Mouse (Mus musculus) cortical plate, adult 2 months (tissue): ENCODE results near the gene Maml3. TPM values are rescaled to one million over a fixed set of nuclear protein-coding genes. Genes with fewer than 3 reads are reported as not detected.

ENCODE experiments used
- H3K27ac ChIP-seq: fragments of 200-500 bp; 2 replicates; pipeline ENCODE4 v1.5.1; 2012; ENCODE audit warnings: low read length, control low read depth, inconsistent platforms; ENCODE audit not compliant: insufficient read depth
- H3K4me1 ChIP-seq: fragments of 200-500 bp; 2 replicates; pipeline ENCODE4 v1.6.1; 2011; ENCODE audit warnings: low read length; ENCODE audit not compliant: control insufficient read depth, insufficient read depth
- H3K4me3 ChIP-seq: fragments of 200-500 bp; 2 replicates; pipeline ENCODE4 v1.5.1; 2011; ENCODE audit warnings: mild to moderate bottlenecking, low read length, control low read depth; ENCODE audit not compliant: insufficient read depth
- CTCF ChIP-seq: fragments of 200-500 bp; IDR thresholded peaks from 2 replicates; pipeline ENCODE4 v1.5.1; 2011; ENCODE audit warnings: mild to moderate bottlenecking, control low read depth, low read length; ENCODE audit not compliant: insufficient read depth; ENCODE audit errors: extremely low read depth
- POLR2A ChIP-seq: fragments of 200-500 bp; IDR thresholded peaks from 2 replicates; pipeline ENCODE4 v1.6.1; 2011; ENCODE audit warnings: mild to moderate bottlenecking, low read length, control low read depth; ENCODE audit not compliant: insufficient read depth; ENCODE audit errors: extremely low read depth
- polyA plus RNA-seq: library from polyadenylated mRNA; depleted of rRNA; stranded (reverse); fragments of >200 nt; gene quantifications from 2 replicates; pipeline ENCODE4 v1.2.3, GENCODE M21; 2012

The Maml3 gene
- polyA plus RNA-seq, 1 experiment, result 2.7 TPM

GRCm38 (mm10) chr3:52108027-52108426, 3.2 kb upstream of the Maml3 start:
- H3K4me1 ChIP-seq, result no peaks in the 10 kb centered on the region
- no peak overlapping the region for H3K4me3 ChIP-seq
- no peak for TF ChIP-seq POLR2A
- no peak for TF ChIP-seq CTCF
- no peak overlapping the region for H3K27ac ChIP-seq

DNA sequence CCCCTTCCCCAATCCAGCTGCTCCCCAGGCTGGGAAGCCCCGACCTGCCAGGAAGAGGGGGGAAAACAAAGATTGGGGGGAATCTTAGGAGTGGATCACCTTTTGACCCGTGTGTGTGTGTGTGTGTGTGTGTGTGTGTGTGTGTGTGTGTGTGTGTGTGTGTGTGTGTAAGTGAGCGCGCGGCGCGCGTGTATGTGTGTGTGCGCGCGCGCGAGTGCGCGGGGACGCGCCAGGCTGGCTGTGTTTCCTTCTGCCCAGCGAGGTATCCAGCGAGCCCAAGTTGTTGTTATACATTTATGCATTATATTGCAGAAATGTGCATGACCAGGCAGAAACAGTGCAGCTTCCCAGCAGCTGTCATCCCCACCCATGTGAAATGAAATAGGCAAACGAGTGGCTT, 280 bp upstream of the Maml3 start:
- no peak overlapping the region for H3K27ac ChIP-seq

GRCm38 (mm10) chr3:52104208-52104607, 668 bp downstream of the Maml3 start:
- TF ChIP-seq POLR2A (no peak), CTCF (no peak)
- H3K4me1 ChIP-seq, result peaks cover 2% of the 10 kb centered on the region; the same call in 1 of the 2 replicates

More for the DNA sequence above, 280 bp upstream of the Maml3 start:
- Histone ChIP-seq H3K4me3 (peak overlapping the region; percentile 88; the same call in 1 of the 2 replicates), H3K4me1 (peaks cover 2% of the 10 kb centered on the region; the same call in 1 of the 2 replicates)
- TF ChIP-seq CTCF (no peak), POLR2A (no peak)

DNA sequence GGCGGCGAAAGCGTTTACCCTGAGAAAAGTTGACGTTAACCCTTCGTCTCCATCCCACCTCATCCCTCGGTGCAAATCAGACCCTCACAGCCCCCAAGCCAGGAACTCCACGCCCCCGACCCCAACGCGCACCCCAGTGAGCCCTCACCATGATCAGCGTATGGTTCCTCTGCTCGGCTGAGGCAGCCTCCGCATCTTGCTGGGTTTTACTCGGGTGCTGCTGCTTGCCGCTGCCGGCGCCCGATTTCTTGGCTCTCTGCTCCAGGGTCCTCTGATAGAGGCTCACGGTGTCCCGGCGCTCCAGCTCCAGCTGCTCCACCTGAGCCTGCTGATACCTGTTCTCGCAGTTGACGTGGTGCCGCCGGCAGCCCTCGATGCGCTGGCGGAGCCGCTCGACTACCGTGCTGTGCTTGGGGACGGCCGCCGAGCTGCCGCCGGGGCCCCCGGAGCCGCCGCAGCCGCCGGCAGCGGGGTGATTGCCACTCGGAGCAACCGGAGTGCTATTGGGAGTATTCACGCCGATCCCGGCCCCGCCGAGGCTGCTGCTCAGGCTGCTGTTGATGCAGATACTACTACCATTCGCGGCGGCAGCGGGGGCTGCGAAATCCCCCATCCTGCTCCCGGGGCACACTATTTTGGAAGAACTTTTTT, 1.2 kb downstream of the Maml3 start:
- peak overlapping the region; percentile 60; the same call in 1 of the 2 replicates for H3K27ac ChIP-seq
- TF ChIP-seq CTCF, result no peak
- TF ChIP-seq POLR2A, result no peak
- H3K4me3 ChIP-seq, result peak overlapping the region; percentile 88
- H3K4me1 ChIP-seq, result peaks cover 2% of the 10 kb centered on the region; the same call in 1 of the 2 replicates

More at GRCm38 (mm10) chr3:52104208-52104607, 668 bp downstream of the Maml3 start:
- H3K4me3 ChIP-seq, result peak overlapping the region; percentile 88
- 0 out of 2 replicates have a peak overlapping the region, but pooled peaks have one; percentile 60 for H3K27ac ChIP-seq

DNA sequence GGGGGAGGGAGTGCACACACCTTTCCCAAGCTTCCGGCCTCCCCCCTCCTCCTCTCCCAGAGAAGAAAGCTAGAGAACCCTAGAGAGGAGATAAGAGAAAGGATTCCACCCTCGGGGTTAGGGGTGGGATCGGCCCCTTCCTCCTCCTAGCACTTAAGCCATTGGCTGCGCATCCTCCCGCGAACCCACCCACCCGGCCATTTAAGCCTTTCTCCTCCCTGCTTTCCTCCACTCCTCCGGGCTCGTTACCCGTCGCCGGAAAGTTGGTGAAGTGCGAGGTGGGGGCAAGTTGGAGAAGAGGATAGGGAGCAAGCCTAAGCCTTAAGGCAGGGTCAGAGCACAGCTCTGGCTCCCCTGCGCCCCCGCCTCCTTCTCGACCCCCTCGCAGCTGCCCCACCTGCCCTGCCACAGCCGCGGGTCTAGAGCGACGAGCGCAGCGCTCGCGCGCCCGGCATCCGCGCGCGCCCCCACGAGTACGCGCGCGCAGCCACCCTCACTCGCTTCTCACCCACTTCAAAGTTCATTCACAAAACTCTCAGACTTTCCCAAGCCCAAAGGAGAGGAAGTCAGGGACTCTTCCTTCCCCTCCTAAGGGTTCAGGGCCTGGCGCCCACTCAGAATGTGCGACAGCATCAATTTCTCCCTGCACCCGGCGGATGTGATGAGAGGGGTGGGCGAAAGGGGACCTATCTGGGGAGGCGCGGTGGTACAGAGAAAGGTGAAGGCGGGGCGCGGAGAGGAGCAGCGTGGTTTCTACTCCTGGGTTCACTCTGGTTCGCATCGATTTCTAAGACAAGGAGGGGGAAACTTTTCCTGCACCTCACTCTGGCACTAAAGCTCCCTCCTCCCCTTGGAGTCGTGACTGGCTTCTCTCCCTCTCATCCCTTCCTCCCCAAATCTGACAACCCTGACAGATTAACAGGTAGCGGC, 2.0 kb downstream of the Maml3 start:
- TF ChIP-seq CTCF, result no peak
- TF ChIP-seq POLR2A, result peak; percentile 75
- Histone ChIP-seq H3K27ac (peak overlapping the region; percentile 96), H3K4me1 (peaks cover 2% of the 10 kb centered on the region; the same call in 1 of the 2 replicates), H3K4me3 (peak overlapping the region; percentile 88)

GRCm38 (mm10) chr3:52101977-52102600, 2.8 kb downstream of the Maml3 start:
- H3K4me1 ChIP-seq, result peaks cover 2% of the 10 kb centered on the region; the same call in 1 of the 2 replicates
- TF ChIP-seq POLR2A (no peak), CTCF (no peak)
- peak overlapping the region; percentile 88 for H3K4me3 ChIP-seq
- peak overlapping the region; percentile 96 for H3K27ac ChIP-seq

DNA sequence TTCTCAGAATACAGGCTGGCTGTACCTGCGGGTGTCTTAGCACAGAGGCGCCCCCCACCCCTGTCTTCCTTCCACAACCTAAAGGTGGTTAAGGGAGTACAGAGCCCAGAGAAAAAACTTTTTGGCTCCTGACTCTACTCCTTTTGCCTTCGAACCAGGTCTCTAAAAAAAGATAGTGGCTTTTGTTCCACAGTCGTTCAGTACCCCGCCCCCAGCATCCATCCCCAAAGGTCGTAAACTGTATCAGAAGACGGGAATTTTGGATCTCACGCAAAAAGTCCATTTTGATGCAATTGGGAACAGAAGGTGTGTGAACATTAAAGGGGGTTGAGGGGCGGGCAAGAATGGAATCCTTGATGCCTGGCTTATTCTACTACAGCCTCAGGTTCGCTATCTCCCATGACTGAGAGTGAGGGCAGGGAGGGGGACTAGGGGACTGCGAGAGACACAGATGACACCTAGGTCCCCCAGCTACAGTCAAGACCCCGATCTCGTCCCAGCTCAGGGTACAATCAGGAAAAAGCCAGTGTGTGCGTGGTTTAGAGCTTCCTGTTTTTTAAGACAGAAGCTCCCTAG, 3.4 kb downstream of the Maml3 start:
- TF ChIP-seq CTCF, result no peak
- TF ChIP-seq POLR2A, result no peak

GRCm38 (mm10) chr3:52100926-52101325, 4.0 kb downstream of the Maml3 start:
- Histone ChIP-seq H3K4me3 (no peak overlapping the region; the same call in 1 of the 2 replicates), H3K27ac (no peak overlapping the region), H3K4me1 (peaks cover 2% of the 10 kb centered on the region; the same call in 1 of the 2 replicates)
- no peak for TF ChIP-seq CTCF
- no peak for TF ChIP-seq POLR2A

More for the DNA sequence above, 3.4 kb downstream of the Maml3 start:
- peaks cover 2% of the 10 kb centered on the region; the same call in 1 of the 2 replicates for H3K4me1 ChIP-seq
- H3K27ac ChIP-seq, result peak overlapping the region; percentile 96
- H3K4me3 ChIP-seq, result peak overlapping the region; percentile 88

GRCm38 (mm10) chr3:52100306-52100705, 4.6 kb downstream of the Maml3 start:
- Histone ChIP-seq H3K4me1 (peaks cover 2% of the 10 kb centered on the region; the same call in 1 of the 2 replicates), H3K27ac (no peak overlapping the region), H3K4me3 (no peak overlapping the region)
- no peak for TF ChIP-seq POLR2A
- TF ChIP-seq CTCF, result no peak
